Mouse (Mus musculus): ENCODE results near the gene Idi2.
"Not testable (repeated sequence)": the region's sequence is repeated elsewhere in the genome, so short reads cannot be mapped to it uniquely, and the experiment has no call there.

Gene Idi2

DNA sequence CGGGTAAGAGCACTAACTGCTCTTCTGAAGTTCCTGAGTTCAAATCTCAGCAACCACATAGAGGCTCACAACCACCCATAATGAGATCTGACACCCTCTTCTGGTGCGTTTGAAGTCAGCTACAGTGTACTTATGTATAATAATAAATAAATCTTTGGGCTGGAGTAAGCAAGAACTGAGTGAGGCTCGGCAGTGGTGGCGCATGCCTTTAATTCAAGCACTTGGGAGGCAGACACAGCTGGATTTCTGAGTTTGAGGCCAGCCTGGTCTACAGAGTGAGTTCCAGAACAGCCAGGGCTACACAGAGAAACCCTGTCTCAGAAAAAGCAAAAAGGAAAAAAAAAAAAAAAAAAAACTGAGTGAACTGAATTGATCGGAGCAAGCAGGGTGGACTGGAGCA, 44.6 kb downstream of the Idi2 start:
- DNase-seq (ENCODE audit: low spot score) = not testable (repeated sequence)

DNA sequence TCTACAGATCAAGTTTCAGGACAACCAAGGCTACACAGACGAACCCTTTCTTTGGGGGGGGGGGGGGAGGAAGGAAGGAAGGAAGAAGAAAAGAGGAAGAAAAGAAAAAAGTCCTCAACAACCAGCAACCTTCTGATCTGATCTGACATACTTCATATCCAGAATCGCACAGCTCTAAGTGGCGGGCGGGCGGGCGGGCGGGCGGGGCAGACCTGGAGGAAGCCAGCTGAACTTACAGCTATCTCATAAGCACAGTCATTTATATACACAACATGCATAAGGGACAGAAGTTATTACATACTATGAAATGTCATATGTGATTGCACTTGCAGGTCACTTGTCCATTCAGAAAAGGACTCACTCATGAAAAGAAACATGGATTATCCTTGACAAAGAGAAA, 46.8 kb downstream of the Idi2 start:
- no peak for DNase-seq (ENCODE audit: low spot score)

DNA sequence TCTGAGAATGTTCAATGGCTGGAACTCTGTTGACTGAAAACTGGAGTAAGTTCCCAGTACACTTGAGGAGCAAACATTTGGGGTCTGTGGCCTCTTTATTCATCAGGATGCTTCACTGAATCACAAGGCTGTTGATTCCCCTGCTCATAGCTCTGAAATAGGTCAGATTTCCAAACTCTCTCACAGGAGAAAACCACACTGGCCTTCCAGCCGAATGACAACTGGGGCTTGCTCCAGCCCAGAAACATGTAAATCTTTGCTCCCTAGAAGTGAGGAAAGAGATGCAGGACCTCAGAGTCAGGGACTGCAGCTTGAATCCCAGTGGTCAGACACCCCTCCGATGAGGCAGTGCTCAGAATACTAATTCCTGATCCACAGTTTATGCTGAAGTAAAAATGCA, 50.6 kb downstream of the Idi2 start:
- no peak for DNase-seq (ENCODE audit: low spot score)
